Mouse (Mus musculus) stomach, embryonic 16.5 days (tissue): ENCODE measurements around the gene Tfip11. TPM values are rescaled to one million over a fixed set of nuclear protein-coding genes. Genes with fewer than 3 reads are reported as not detected.
A peak's percentile ranks its signal among the peaks of the same experiment; 100 is the strongest.

ENCODE experiments used
- ATAC-seq: fragments of 200-750 bp; cut with Nextera tagmentation; 2 replicates; pipeline ENCODE4 v1.8.0; 2017; ENCODE audit warnings: moderate number of reproducible peaks, moderate TSS enrichment; ENCODE audit not compliant: insufficient read depth, low FRiP score
- H3K27ac ChIP-seq: fragments of 300-500 bp; sonication (generic); 2 replicates; pipeline ENCODE4 v1.5.1; 2014; ENCODE audit warnings: low read length
- H3K27me3 ChIP-seq: fragments of 300-500 bp; sonication (generic); 2 replicates; pipeline ENCODE4 v1.6.1; 2014; ENCODE audit warnings: low read length, control low read depth, mixed read lengths; ENCODE audit not compliant: control insufficient read depth, insufficient read depth
- H3K36me3 ChIP-seq: fragments of 300-500 bp; sonication (generic); 2 replicates; pipeline ENCODE4 v1.6.1; 2014; ENCODE audit warnings: low read length; ENCODE audit not compliant: control insufficient read depth, insufficient read depth
- H3K4me1 ChIP-seq: fragments of 300-500 bp; sonication (generic); 2 replicates; pipeline ENCODE4 v1.6.1; 2014; ENCODE audit warnings: low read length, control low read depth, mixed read lengths; ENCODE audit not compliant: control insufficient read depth, insufficient read depth
- H3K4me2 ChIP-seq: fragments of 300-500 bp; sonication (generic); 2 replicates; pipeline ENCODE4 v1.6.1; 2014; ENCODE audit warnings: low read depth, low read length, mixed read lengths
- H3K4me3 ChIP-seq: fragments of 300-500 bp; sonication (generic); replicated peaks from 2 replicates; pipeline ENCODE4 v1.5.1; 2014; ENCODE audit warnings: mild to moderate bottlenecking, low read length
- H3K9ac ChIP-seq: fragments of 300-500 bp; sonication (generic); 2 replicates; pipeline ENCODE4 v1.6.1; 2014; ENCODE audit warnings: low read length
- H3K9me3 ChIP-seq: fragments of 300-500 bp; sonication (generic); replicated peaks from 2 replicates; pipeline ENCODE4 v1.6.1; 2016; ENCODE audit warnings: low read length, control low read depth; ENCODE audit not compliant: control insufficient read depth
- WGBS: fragments of 180-500 bp; shearing (Covaris S2); extraction: QIAGEN DNeasy Blood & Tissue Kit; methylation state at CpG from one replicate; pipeline ENCODE4 v1.1.7; 2014; 5-methylcytosine and 5-hydroxymethylcytosine counted together
- polyA plus RNA-seq: library from polyadenylated mRNA; unstranded; fragments of >200 nt; fragmentation: Nextera tagmentation; extraction: Ambion mirVana; gene quantifications from 2 replicates; pipeline ENCODE4 v1.2.1, GENCODE M21; 2015

The Tfip11 gene
- polyA plus RNA-seq, 1 experiment from 2014 or later = 27.6 TPM

- peak overlapping the region; percentile 18; the same call in 1 of the 2 replicates for H3K9ac ChIP-seq
- 74% methylated on average over 9 of the region's 9 CpGs for WGBS
- H3K36me3 ChIP-seq = no peaks in the 10 kb centered on the region
- peak overlapping the region; percentile 69 for H3K27ac ChIP-seq
- H3K9me3 ChIP-seq = no peaks in the 10 kb centered on the region
- H3K27me3 ChIP-seq = no peaks in the 10 kb centered on the region
- ATAC-seq = no peak
- no peak overlapping the region for H3K4me3 ChIP-seq
- H3K4me2 ChIP-seq = no peak overlapping the region
- H3K4me1 ChIP-seq = peaks cover 60% of the 10 kb centered on the region
Measured at GRCm38 (mm10) chr5:112282780-112283482, 43.2 kb upstream of the Tfip11 start.

- peak overlapping the region; percentile 69 for H3K27ac ChIP-seq
- no peak for ATAC-seq
- WGBS = 58% methylated on average over 10 of the region's 10 CpGs
Measured at GRCm38 (mm10) chr5:112283543-112284202, 42.5 kb upstream of the Tfip11 start.

GRCm38 (mm10) chr5:112284203-112284582 lies 42.0 kb upstream of the Tfip11 start:
- Histone ChIP-seq H3K9ac (no peak overlapping the region), H3K9me3 (no peaks in the 10 kb centered on the region), H3K27me3 (no peaks in the 10 kb centered on the region), H3K4me1 (peaks cover 52% of the 10 kb centered on the region), H3K4me3 (no peak overlapping the region), H3K27ac (peak overlapping the region; percentile 48; the same call in 1 of the 2 replicates), H3K4me2 (no peak overlapping the region), H3K36me3 (no peaks in the 10 kb centered on the region)
- 74% methylated on average over 7 of the region's 7 CpGs for WGBS
- ATAC-seq = no peak

More at GRCm38 (mm10) chr5:112283543-112284202, 42.5 kb upstream of the Tfip11 start:
- no peaks in the 10 kb centered on the region for H3K27me3 ChIP-seq
- H3K4me1 ChIP-seq = peaks cover 57% of the 10 kb centered on the region
- no peak overlapping the region for H3K4me3 ChIP-seq
- H3K4me2 ChIP-seq = no peak overlapping the region
- H3K36me3 ChIP-seq = no peaks in the 10 kb centered on the region
- no peaks in the 10 kb centered on the region for H3K9me3 ChIP-seq
- no peak overlapping the region for H3K9ac ChIP-seq

GRCm38 (mm10) chr5:112285548-112286085 lies 40.5 kb upstream of the Tfip11 start:
- 92% methylated on average over 7 of the region's 7 CpGs for WGBS
- no peak overlapping the region for H3K9ac ChIP-seq
- ATAC-seq = no peak

GRCm38 (mm10) chr5:112286608-112286983 lies 39.6 kb upstream of the Tfip11 start:
- Histone ChIP-seq H3K27me3 (no peaks in the 10 kb centered on the region), H3K36me3 (no peaks in the 10 kb centered on the region), H3K9ac (no peak overlapping the region), H3K4me1 (peaks cover 31% of the 10 kb centered on the region), H3K27ac (no peak overlapping the region), H3K4me3 (no peak overlapping the region), H3K4me2 (no peak overlapping the region), H3K9me3 (no peaks in the 10 kb centered on the region)
- ATAC-seq = no peak
- 71% methylated on average over 2 of the region's 2 CpGs for whole genome bisulfite sequencing

More at GRCm38 (mm10) chr5:112285548-112286085, 40.5 kb upstream of the Tfip11 start:
- H3K27ac ChIP-seq = no peak overlapping the region
- no peaks in the 10 kb centered on the region for H3K9me3 ChIP-seq
- no peaks in the 10 kb centered on the region for H3K27me3 ChIP-seq
- H3K36me3 ChIP-seq = no peaks in the 10 kb centered on the region
- no peak overlapping the region for H3K4me3 ChIP-seq
- H3K4me2 ChIP-seq = no peak overlapping the region
- H3K4me1 ChIP-seq = peaks cover 41% of the 10 kb centered on the region

- H3K27me3 ChIP-seq = no peaks in the 10 kb centered on the region
- H3K9ac ChIP-seq = no peak overlapping the region
- peak overlapping the region; percentile 38; the same call in 1 of the 2 replicates for H3K27ac ChIP-seq
- no peak overlapping the region for H3K4me3 ChIP-seq
- H3K36me3 ChIP-seq = no peaks in the 10 kb centered on the region
- peaks cover 31% of the 10 kb centered on the region for H3K4me1 ChIP-seq
- H3K4me2 ChIP-seq = no peak overlapping the region
- no peak for ATAC-seq
- WGBS = 64% methylated on average over 11 of the region's 11 CpGs
- H3K9me3 ChIP-seq = no peaks in the 10 kb centered on the region
Measured at GRCm38 (mm10) chr5:112286984-112287641, 39.0 kb upstream of the Tfip11 start.

GRCm38 (mm10) chr5:112287652-112288051 lies 38.5 kb upstream of the Tfip11 start:
- no peak for ATAC-seq
- H3K4me2 ChIP-seq = no peak overlapping the region
- H3K27ac ChIP-seq = peak overlapping the region; percentile 38
- peaks cover 25% of the 10 kb centered on the region for H3K4me1 ChIP-seq
- no peaks in the 10 kb centered on the region for H3K36me3 ChIP-seq
- no peaks in the 10 kb centered on the region for H3K27me3 ChIP-seq
- peak overlapping the region; percentile 21; the same call in 1 of the 2 replicates for H3K9ac ChIP-seq
- no peaks in the 10 kb centered on the region for H3K9me3 ChIP-seq
- no peak overlapping the region for H3K4me3 ChIP-seq
- WGBS = 78% methylated on average over 2 of the region's 2 CpGs

- H3K4me2 ChIP-seq = no peak overlapping the region
Measured at GRCm38 (mm10) chr5:112288193-112289141, 37.7 kb upstream of the Tfip11 start.

More at GRCm38 (mm10) chr5:112288193-112289141, 37.7 kb upstream of the Tfip11 start:
- Histone ChIP-seq H3K9me3 (no peaks in the 10 kb centered on the region), H3K9ac (peak overlapping the region; percentile 6; the same call in 1 of the 2 replicates), H3K27ac (no peak overlapping the region; the same call in 1 of the 2 replicates), H3K4me1 (peaks cover 20% of the 10 kb centered on the region), H3K4me3 (no peak overlapping the region), H3K27me3 (no peaks in the 10 kb centered on the region), H3K36me3 (no peaks in the 10 kb centered on the region)
- WGBS = 75% methylated on average over 9 of the region's 9 CpGs
- ATAC-seq = no peak
